Mouse (Mus musculus): ENCODE measurements at regions not wholly inside any gene's neighbourhood (a gene's known extent, or its start where the extent isn't known, plus 50 kb on each side); places are given as distances from the start of the nearest gene placed in this dataset.

DNA sequence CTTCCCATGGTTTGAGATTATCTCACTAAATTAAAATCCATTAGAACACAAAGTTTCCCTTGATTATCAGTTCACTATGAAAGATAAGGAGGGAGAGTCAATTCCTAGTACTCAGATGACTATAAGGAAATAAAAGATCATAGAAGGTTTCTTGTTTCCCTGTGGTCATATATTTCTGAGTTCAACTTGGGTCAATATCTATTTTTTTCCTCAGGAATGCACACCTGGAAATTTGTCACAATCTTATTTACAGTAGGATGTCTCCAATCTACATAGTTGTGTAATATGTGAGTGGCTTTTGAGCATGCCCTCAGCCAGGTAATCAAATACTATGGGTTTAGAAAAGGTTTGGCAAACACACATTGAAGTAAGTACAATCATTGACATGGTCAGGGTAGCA is 398.2 kb upstream of the Tbl1xr1 start:
- TF ChIP-seq CTCF (IDR thresholded peaks at IDR 0.05), result no peak
- TF ChIP-seq EP300 (IDR thresholded peaks at IDR 0.05), result no peak
